In genomic region chr4:154312143-154312812, GRCm38 (mm10) we compare ENCODE assay signal across 15 mouse cellular contexts. TPM values are rescaled to one million over a fixed set of nuclear protein-coding genes. Genes with fewer than 3 reads are reported as not detected.
A peak's percentile ranks its signal among the peaks of the same experiment; 100 is the strongest.
DNase-seq lines count a peak whose midpoint lies in the region; ATAC-seq lines count a peak whose summit lies in the region.
"Had no signal": no experiment of that assay in that cellular context is flagged by ENCODE, and none has a peak within 500 bp of the region (broad histone marks: within the 10 kb centered on the region; RNA-seq: fewer than 3 reads in every experiment).

No protein-coding gene starts in this region.

- DNase-seq in embryonic facial prominence, embryonic 10.5 days (ENCODE audit: low spot score) = no peak
- DNase-seq in hindbrain, embryonic 11.5 days (ENCODE audit: low spot score) = no peak
- no peak for DNase-seq in spleen, postnatal 36 days (ENCODE audit: low spot score in 2 of 2)
- no peak for DNase-seq in gastrocnemius, adult 8-10 months (ENCODE audit: low spot score in 2 of 2)
- DNase-seq: adrenal gland, postnatal 25 days; gastrocnemius, postnatal 10 days; kidney, adult 8-10 months; retina, postnatal 1 day; thymus, postnatal 36 days had no signal

- no peak overlapping the region for H3K4me2 ChIP-seq in embryonic facial prominence, embryonic 12.5 days (replicated peaks)
- H3K4me2 ChIP-seq in hindbrain, embryonic 11.5 days (replicated peaks; ENCODE audit: low read depth, low read length) = no peak overlapping the region
- H3K4me2 ChIP-seq in midbrain, embryonic 13.5 days (replicated peaks) = no peak overlapping the region
- H3K4me2 ChIP-seq: heart, embryonic 15.5 days had no signal

- H3K27me3 ChIP-seq in embryonic facial prominence, embryonic 10.5 days (replicated peaks; ENCODE audit: low read depth, poor library complexity, severe bottlenecking) = peaks cover 7% of the 10 kb centered on the region
- no peaks in the 10 kb centered on the region for H3K27me3 ChIP-seq in embryonic facial prominence, embryonic 12.5 days
- no peaks in the 10 kb centered on the region for H3K27me3 ChIP-seq in hindbrain, embryonic 11.5 days (ENCODE audit: control insufficient read depth, insufficient read depth, low read length)
- 0 out of 2 replicates have a peak, but pooled peaks cover 4% of the 10 kb centered on the region for H3K27me3 ChIP-seq in midbrain, embryonic 13.5 days

- no peak overlapping the region for H3K9ac ChIP-seq in embryonic facial prominence, embryonic 12.5 days
- no peak overlapping the region for H3K9ac ChIP-seq in hindbrain, embryonic 11.5 days (ENCODE audit: low read depth, low read length)
- no peak overlapping the region for H3K9ac ChIP-seq in midbrain, embryonic 13.5 days (replicated peaks)
- H3K9ac ChIP-seq: heart, embryonic 15.5 days had no signal

- H3K4me3 ChIP-seq in embryonic facial prominence, embryonic 10.5 days = no peak overlapping the region
- no peak overlapping the region for H3K4me3 ChIP-seq in embryonic facial prominence, embryonic 12.5 days
- no peak overlapping the region for H3K4me3 ChIP-seq in hindbrain, embryonic 11.5 days (ENCODE audit: low read depth, low read length)
- no peak overlapping the region for H3K4me3 ChIP-seq in midbrain, embryonic 13.5 days (replicated peaks)
- H3K4me3 ChIP-seq: heart, embryonic 15.5 days had no signal

- peak overlapping the region; percentile 59; the same call in 1 of the 2 replicates for H3K27ac ChIP-seq in embryonic facial prominence, embryonic 10.5 days (replicated peaks)
- H3K27ac ChIP-seq in embryonic facial prominence, embryonic 12.5 days = peak overlapping the region; percentile 77
- peak overlapping the region; percentile 49 for H3K27ac ChIP-seq in hindbrain, embryonic 11.5 days (ENCODE audit: low read depth, low read length)
- H3K27ac ChIP-seq in midbrain, embryonic 13.5 days = 0 out of 2 replicates have a peak overlapping the region, but pooled peaks have one; percentile 8
- H3K27ac ChIP-seq: heart, embryonic 15.5 days had no signal

- no peaks in the 10 kb centered on the region for H3K9me3 ChIP-seq in embryonic facial prominence, embryonic 10.5 days
- no peaks in the 10 kb centered on the region for H3K9me3 ChIP-seq in embryonic facial prominence, embryonic 12.5 days
- no peaks in the 10 kb centered on the region for H3K9me3 ChIP-seq in hindbrain, embryonic 11.5 days (ENCODE audit: control insufficient read depth, low read length)
- H3K9me3 ChIP-seq in midbrain, embryonic 13.5 days = no peaks in the 10 kb centered on the region
- H3K9me3 ChIP-seq: heart, embryonic 15.5 days had no signal

- peak; percentile 64 for ATAC-seq in embryonic facial prominence, embryonic 12.5 days (ENCODE audit: insufficient number of reproducible peaks, insufficient read depth, low FRiP score, low TSS enrichment)
- ATAC-seq in hindbrain, embryonic 11.5 days (ENCODE audit: low FRiP score) = no peak
- ATAC-seq in midbrain, embryonic 13.5 days = no peak
- ATAC-seq in inflammation-experienced regulatory T-cells, adult 6 months = no peak
- ATAC-seq: lung, postnatal 0 days had no signal

- 95% methylated on average over 2 of the region's 2 CpGs for WGBS in embryonic facial prominence, embryonic 10.5 days
- 86% methylated on average over 2 of the region's 2 CpGs for WGBS in embryonic facial prominence, embryonic 12.5 days
- WGBS in hindbrain, embryonic 11.5 days = 88% methylated on average over 2 of the region's 2 CpGs
- 94% methylated on average over 2 of the region's 2 CpGs for WGBS in midbrain, embryonic 13.5 days

- peaks cover 24% of the 10 kb centered on the region for H3K4me1 ChIP-seq in embryonic facial prominence, embryonic 10.5 days
- H3K4me1 ChIP-seq in embryonic facial prominence, embryonic 12.5 days = no peaks in the 10 kb centered on the region
- H3K4me1 ChIP-seq in hindbrain, embryonic 11.5 days (replicated peaks; ENCODE audit: control insufficient read depth, insufficient read depth, low read length) = no peaks in the 10 kb centered on the region
- no peaks in the 10 kb centered on the region for H3K4me1 ChIP-seq in midbrain, embryonic 13.5 days (replicated peaks)
- H3K4me1 ChIP-seq: heart, embryonic 15.5 days had no signal

- H3K36me3 ChIP-seq in embryonic facial prominence, embryonic 10.5 days (replicated peaks) = peaks cover under 1% of the 10 kb centered on the region; the same call in 1 of the 2 replicates
- no peaks in the 10 kb centered on the region for H3K36me3 ChIP-seq in embryonic facial prominence, embryonic 12.5 days
- H3K36me3 ChIP-seq in hindbrain, embryonic 11.5 days (ENCODE audit: control insufficient read depth, insufficient read depth, low read length) = no peaks in the 10 kb centered on the region
- H3K36me3 ChIP-seq in midbrain, embryonic 13.5 days = no peaks in the 10 kb centered on the region
- H3K36me3 ChIP-seq: heart, embryonic 15.5 days had no signal

RNA-seq across cellular contexts. Expression of gene Arhgef16, which starts 10.8 kb away (rescaled TPM):
- polyA plus RNA-seq in embryonic facial prominence, embryonic 10.5 days (2016; fragmentation: Nextera tagmentation; extraction: Ambion mirVana) = 9.9 and 10.3 TPM in 2 replicates
- 6.0 TPM in 2 replicates for polyA plus RNA-seq in embryonic facial prominence, embryonic 12.5 days (2016; fragmentation: Nextera tagmentation; extraction: Ambion mirVana)
- polyA plus RNA-seq in hindbrain, embryonic 11.5 days (2014; fragmentation: Nextera tagmentation; extraction: Ambion mirVana) = 2.5 and 2.9 TPM in 2 replicates
- 0.18 and 0.32 TPM in 2 replicates for polyA plus RNA-seq in midbrain, embryonic 13.5 days (2015; fragmentation: Nextera tagmentation; extraction: Ambion mirVana)
- total RNA-seq in gastrocnemius, adult 8-10 months (2022) = under 1 TPM in 3 of 4 experiments, not detected in 1; 0.15 to 0.67 (median 0.17) TPM
- polyA plus RNA-seq in inflammation-experienced regulatory T-cells, adult 6 months (2017; shearing (Covaris generic)) = 1 to 10 TPM in 2 of 3 experiments, under 1 TPM in 1; 0.38 to 8.2 (median 5.6) TPM

RNA-seq across cellular contexts. Expression of gene B230104I21Rik, which starts 23.6 kb away (rescaled TPM):
- polyA plus RNA-seq in embryonic facial prominence, embryonic 10.5 days (2016; fragmentation: Nextera tagmentation; extraction: Ambion mirVana) = not detected in 2 replicates
- polyA plus RNA-seq in embryonic facial prominence, embryonic 12.5 days (2016; fragmentation: Nextera tagmentation; extraction: Ambion mirVana) = not detected in 2 replicates
- not detected in 2 replicates for polyA plus RNA-seq in hindbrain, embryonic 11.5 days (2014; fragmentation: Nextera tagmentation; extraction: Ambion mirVana)
- polyA plus RNA-seq in midbrain, embryonic 13.5 days (2015; fragmentation: Nextera tagmentation; extraction: Ambion mirVana) = 0.24 TPM in 1 of 2 replicates, not detected in the other
- total RNA-seq in gastrocnemius, adult 8-10 months (2022) = not detected
- polyA plus RNA-seq in inflammation-experienced regulatory T-cells, adult 6 months (2017; shearing (Covaris generic)) = not detected
- total RNA-seq: adrenal gland, postnatal 25 days; gastrocnemius, postnatal 10 days; left cerebral cortex, adult 8-10 months had no signal
- polyA plus RNA-seq: heart, embryonic 15.5 days; lung, postnatal 0 days had no signal

Comparison
In these comparisons a context has a peak if more than half of its experiments do, and no peak if none do; other contexts are left out.
1. H3K27ac ChIP-seq: peak in every context shown above with its lines; median percentile 77 in embryonic facial prominence, embryonic 12.5 days; 59 in embryonic facial prominence, embryonic 10.5 days; 49 in hindbrain, embryonic 11.5 days; 8 in midbrain, embryonic 13.5 days.